Mouse (Mus musculus): ENCODE results near the gene Ptprd.

The Ptprd gene

DNA sequence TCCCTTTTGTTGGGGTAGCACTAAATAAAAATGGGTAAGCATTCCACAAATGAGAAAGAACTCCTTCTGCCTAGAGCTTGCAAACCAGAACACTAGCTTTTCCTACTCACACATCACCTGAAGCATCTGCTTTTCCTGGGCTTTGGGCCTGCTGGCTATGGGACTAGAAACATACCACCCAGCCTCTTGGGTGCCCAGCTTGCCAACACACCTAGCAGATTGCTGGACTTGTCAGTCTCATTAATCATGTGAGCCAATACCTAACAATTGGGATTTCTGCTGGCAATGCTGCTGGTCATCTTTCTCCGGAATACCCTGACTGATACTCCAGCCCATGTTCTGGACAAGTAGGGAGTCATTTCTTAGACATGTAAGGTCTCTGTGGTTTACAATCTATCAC, 1973.9 kb downstream of the Ptprd start:
- in situ Hi-C loops (cut with MboI, MseI): no loop called here

DNA sequence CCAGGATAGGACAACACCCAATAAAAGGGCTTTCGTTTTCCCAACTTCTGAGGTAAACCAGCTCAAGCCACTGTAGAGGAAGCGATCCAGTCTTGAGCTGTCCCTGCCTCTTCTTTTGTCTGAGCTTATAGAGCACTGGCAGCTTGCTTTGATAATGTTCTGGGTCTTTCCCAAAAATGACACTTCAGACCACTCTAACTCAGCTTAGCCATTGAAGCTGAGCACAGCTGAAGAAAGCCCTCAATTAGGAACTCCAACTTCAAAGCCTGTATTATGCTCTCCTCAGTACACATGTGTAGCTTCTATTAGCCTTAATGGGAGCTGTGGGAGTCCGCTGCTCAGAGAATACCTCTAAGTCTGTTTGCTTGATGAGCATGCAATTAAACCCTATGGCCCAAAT, 1988.0 kb downstream of the Ptprd start:
- in situ Hi-C loops (cut with MboI, MseI): no loop called here

DNA sequence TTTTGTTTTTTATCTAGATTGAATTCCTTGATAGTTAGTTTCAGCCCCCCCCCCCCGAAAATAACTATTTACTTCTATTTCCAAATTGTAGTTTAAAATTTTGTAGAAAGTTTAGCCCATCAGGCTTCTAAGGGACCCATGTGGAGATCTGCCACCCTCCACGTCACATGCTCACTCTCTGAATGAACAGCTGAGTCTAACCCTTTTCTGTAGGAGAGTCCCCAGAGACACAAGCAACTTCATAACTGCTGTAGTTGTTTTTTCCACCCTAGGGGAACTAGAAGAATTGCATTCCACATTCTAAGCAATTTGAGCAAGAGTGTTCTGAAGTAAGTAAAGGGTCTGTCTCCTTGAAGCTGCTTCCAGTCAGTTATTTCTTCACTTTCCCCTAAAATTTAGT, 1989.2 kb downstream of the Ptprd start:
- in situ Hi-C loops (cut with MboI, MseI): no loop called here

DNA sequence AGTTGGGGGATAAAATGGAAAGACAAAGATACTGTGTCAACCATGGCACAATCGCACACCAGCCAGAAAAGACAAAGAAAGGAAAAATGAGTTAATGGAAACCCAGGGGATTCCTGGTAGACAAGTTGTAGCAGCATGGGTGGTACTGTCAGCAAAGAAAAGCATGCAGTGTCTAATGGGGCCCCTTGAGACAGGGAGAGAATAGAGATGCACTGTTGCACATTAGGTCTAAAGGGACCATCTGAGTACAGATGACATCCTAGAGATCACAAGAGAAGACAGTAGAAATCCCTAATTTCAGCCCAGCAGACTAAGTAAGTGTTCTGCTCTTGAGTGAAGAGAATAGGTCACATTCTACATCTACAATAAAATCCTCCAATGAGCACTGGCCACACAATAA, 1993.7 kb downstream of the Ptprd start:
- in situ Hi-C loops (cut with MboI, MseI): no loop called here

DNA sequence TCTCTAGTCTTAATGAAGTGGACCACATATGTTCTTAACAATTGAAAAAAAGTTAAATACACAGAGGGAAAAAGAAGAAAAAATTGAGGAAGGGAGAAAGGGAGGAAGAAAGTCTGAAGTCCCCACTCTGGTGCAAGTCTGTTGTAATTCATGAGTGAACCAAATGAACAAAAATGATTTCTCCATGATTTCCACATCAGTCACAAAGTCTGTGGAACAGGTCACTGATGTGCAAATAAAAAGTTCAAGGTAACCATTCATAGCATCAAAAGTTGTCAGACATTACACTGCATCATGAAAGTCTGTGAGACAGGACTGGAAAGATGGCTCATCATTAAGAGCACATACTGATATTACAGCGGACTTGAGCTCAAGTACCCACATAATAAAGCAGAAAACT, 1996.6 kb downstream of the Ptprd start:
- in situ Hi-C loops (cut with MboI, MseI): no loop called here

DNA sequence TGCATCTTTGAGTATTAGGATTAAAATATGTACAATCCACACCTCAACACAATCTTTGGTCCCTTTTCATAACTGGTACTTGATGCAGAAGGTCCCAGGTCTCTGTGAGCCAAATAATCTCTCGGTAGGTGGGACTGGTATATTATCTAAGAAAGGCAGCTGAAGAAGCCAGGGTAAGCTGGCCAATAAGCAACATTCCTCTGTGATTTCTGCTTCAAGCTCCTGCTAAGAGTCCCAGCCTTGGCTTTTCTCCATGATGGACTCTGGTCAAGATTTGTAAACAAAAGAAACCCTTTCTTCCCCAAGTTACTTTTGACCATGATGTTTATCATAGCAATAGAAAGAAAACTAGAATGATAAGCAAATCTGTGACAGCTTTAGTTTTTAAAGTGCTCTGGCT, 2012.4 kb downstream of the Ptprd start:
- in situ Hi-C loops (cut with MboI, MseI): no loop called here

DNA sequence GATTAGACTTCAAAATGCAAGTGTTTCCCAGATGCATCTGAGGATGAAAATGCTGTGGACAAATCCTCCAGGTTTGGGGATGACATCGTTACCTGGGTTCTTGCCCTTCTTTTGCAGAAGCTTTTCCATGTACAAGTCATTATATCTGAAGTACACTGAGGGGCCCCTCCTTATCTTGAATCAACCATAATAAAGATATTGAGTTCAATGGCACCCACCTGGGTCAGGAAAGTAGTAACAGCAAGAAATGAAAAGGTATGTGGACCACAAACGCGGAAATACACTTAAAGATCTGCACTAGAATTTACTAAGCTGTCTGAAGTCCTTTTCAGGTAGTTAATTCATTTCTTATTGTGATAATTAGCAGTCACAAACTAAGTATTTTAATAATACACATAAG, 2017.0 kb downstream of the Ptprd start:
- in situ Hi-C loops (cut with MboI, MseI): no loop called here

DNA sequence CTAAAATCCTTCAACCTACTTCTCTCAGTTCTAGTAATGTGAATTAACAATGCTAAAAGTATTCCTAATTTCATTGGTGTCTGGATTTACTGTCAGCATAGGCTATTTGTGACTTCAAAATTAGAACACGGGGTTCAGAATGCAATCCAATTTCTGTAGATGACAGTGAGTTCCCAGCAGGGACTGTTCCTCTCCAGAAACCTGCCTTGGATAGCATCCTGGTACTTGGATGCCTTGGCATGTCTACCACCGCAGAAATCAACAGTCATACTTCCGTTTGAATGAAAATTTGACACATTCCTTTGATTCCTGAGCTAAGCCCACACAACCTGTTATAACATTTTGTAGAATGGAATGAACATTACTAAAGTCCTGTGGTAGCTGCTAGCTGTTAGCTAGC, 2018.3 kb downstream of the Ptprd start:
- in situ Hi-C loops (cut with MboI, MseI): no loop called here

- in situ Hi-C loops (cut with MboI, MseI): no loop called here
Observed at GRCm38 (mm10) chr4:76192031-76192430, 2019.7 kb downstream of the Ptprd start.

DNA sequence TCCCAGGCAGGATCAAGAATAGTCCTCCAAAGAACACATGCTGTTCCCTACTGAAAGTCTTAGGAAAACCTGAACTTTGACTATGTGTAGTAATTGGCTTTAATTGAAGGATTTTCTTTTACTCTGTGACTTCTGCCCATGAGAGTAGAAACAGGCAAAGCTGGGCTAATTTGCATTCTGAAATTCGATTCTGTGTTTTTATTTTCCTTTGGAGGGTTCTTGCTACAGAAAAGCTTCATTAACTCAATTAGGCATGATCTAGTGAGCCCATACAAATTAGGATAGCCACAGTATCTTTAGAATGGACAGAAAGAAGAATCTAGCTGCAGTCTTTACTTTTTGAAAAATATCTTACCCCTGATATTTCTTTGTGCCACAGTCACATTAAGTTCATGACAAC, 2021.0 kb downstream of the Ptprd start:
- in situ Hi-C loops (cut with MboI, MseI): no loop called here

DNA sequence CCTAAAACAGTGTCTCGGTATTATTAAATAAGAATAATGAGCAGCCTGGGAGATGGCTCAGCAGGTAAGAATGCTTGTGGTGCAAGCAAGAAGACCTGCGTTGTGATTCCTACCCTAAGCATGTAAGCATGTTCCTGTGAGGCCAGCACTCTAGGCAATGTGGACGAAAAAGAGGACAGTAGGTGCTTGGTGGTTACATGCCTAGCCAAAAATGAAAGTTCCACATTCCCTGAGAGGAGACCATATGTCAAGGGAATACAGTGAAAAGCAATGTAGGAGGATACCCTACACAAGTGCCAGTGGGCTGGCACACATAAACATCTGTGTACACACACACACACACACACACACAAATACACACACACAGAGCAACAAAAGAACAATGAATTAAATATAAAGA, 2028.7 kb downstream of the Ptprd start:
- in situ Hi-C loops (cut with MboI, MseI): no loop called here

DNA sequence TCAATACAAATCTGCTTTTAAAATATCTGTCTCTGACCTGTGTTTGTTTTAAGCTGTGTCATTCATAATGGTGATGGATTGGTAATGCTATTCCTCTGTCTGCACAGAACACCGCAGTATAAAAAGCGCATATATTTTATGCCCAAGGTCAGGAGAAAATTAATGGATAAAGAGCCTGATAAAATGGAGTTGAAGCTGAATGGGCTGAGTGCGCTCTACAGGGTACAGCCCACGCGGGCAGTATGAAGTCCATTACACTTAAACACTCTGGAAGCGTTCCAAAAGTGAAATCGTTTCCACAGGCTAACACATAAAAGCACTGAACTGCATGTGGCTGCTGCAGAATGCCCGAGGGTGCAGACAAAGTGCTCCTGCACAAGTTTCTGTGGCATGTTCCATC, 2032.3 kb downstream of the Ptprd start:
- in situ Hi-C loops (cut with MboI, MseI): no loop called here

DNA sequence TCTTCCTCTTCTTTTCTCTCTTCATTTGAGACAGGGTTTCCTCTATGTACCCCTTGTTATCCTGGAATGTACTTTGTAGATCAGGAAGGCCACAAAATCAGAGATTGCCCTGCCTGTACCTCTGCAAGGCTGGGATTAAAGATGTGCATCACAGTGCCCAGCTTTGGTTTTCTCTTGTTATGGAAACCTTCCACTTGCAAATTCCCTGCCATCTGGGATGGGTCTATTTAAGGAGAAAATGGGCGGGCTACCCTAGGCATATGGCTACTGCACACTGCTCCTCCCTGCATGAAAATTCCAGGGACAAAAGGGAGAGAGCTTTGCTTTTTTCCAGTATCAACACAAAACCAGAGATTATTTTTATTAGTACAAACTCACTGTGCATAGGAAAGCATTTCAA, 2036.7 kb downstream of the Ptprd start:
- in situ Hi-C loops (cut with MboI, MseI): no loop called here

- in situ Hi-C loops (cut with MboI, MseI): no loop called here
Observed at GRCm38 (mm10) chr4:76155750-76156149, 2056.0 kb downstream of the Ptprd start.

- in situ Hi-C loops (cut with MboI, MseI): no loop called here
Observed at GRCm38 (mm10) chr4:76154190-76154589, 2057.6 kb downstream of the Ptprd start.

GRCm38 (mm10) chr4:76144925-76145324, 2066.8 kb downstream of the Ptprd start:
- in situ Hi-C loops (cut with MboI, MseI): loop anchor here in 1 of 2 experiments (5.0 kb wide), 1 partner anchor 98 kb away; no protein-coding TSS in a partner anchor

- in situ Hi-C loops (cut with MboI, MseI): loop anchor here in 1 of 2 experiments (5.0 kb wide), 1 partner anchor 97 kb away; no protein-coding TSS in a partner anchor
Observed at GRCm38 (mm10) chr4:76144333-76144732, 2067.4 kb downstream of the Ptprd start.

GRCm38 (mm10) chr4:76137901-76138300, 2073.9 kb downstream of the Ptprd start:
- in situ Hi-C loops (cut with MboI, MseI): no loop called here

DNA sequence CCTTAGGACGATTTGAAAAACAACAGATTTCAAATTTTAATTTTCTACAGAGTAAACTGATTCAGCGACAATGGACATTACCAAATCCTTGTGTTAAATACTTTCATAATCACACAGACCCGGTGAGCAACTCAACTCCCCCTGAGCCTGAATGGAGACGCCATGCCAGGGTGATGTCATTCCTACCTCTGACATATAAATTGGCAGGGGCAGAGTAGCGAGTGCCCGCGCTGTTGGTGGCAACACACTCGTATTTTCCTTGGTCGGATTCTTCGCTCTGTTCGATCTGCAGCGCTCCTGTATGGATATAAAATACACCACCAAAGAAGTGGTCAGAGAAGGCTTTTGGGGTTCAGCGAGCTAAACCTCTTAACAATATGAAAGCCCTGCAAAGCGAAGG, 2075.1 kb downstream of the Ptprd start:
- in situ Hi-C loops (cut with MboI, MseI): no loop called here

- in situ Hi-C loops (cut with MboI, MseI): no loop called here
Observed at GRCm38 (mm10) chr4:76091845-76092244, 2119.9 kb downstream of the Ptprd start.

DNA sequence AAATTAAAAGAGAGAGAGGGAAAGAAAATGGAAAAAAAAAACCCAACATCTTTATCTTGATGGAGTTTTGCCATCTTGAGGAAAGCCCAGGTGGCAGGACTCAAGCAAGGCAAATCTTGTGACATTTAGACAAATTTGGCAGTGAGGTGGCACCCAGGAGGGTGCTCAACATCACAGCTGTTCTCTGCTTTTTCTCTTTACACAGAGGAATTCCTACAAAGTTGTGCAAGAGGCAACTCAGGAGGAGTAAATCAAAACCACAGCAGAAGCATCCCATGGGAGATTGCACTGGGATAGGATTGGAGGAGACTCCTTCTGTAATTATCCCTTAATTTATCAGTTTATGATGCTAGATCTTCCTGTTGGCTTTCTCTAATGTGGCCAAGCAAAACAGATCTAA, 2121.9 kb downstream of the Ptprd start:
- in situ Hi-C loops (cut with MboI, MseI): no loop called here

DNA sequence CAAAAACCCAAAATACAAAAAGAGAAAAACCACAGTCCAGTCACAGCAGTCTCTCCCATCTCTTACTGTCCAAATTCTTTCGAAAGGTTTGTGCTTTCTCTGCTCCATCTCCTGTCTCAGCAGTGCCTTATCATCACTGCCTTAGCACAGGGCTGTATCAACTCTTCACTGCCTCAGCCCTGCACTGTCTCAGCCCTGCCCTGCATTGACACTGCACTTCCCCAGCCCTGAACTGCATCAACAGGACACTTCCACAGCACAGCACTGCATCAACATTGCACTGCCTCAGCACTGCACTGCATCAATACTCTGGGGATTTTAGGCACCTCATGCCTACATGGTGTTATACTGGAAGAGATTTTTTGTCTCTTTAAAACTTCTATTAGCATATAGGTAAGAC, 2135.7 kb downstream of the Ptprd start:
- in situ Hi-C loops (cut with MboI, MseI): no loop called here

- in situ Hi-C loops (cut with MboI, MseI): no loop called here
Observed at GRCm38 (mm10) chr4:76073286-76073685, 2138.5 kb downstream of the Ptprd start.

DNA sequence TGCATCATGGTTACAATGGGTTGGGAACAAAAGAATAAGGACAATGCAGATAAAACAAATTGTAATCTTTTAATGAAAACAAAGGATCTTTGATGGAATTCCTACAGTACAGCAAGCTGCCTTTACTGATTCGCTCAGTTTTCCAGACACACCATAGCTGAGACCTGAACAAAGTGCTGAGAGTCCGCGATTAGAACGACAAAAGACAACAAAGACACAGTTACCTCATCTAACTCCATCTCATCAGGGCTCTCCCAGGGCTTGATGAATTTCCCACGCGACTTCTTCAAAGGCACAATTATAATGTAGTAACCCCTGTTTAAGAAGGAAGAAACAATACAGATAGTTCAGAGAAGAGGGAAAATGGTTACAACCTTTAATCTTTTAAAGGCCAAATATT, 2140.0 kb downstream of the Ptprd start:
- in situ Hi-C loops (cut with MboI, MseI): no loop called here

DNA sequence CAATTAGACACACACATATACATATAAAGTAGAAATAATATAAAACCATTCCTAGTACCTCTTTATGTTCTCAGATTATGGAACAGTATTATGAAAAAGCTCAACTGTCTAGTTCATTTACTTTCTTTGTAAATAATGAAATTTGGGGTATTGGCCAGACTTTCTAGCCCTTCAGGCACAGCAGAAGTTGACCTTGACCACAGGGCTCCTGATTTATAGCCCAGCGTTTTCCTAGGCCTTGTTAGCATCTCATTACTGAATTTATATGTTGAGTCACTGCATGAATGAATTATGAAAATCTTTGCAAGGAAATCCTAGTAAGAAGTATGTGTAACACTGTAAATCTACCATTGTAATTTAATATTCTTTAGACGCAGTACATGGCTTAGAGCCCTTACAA, 2154.9 kb downstream of the Ptprd start:
- in situ Hi-C loops (cut with MboI, MseI): no loop called here
